Mouse (Mus musculus): ENCODE data around the gene Ajm1. TPM values are rescaled to one million over a fixed set of nuclear protein-coding genes. Genes with fewer than 3 reads are reported as not detected.

Gene Ajm1
- polyA plus RNA-seq, 1 experiment from 2014 or later: 0.25 TPM

GRCm38 (mm10) chr2:25588227-25588907 is 6.8 kb upstream of the Ajm1 start:
- DNase-seq (ENCODE audit: low spot score) (no peak), ATAC-seq (replicated peaks; ENCODE audit: insufficient number of reproducible peaks, low FRiP score, low TSS enrichment, low read depth) (no peak)

GRCm38 (mm10) chr2:25587290-25587689 is 5.7 kb upstream of the Ajm1 start:
- no peaks in the 10 kb centered on the region for H3K9me3 ChIP-seq (replicated peaks; ENCODE audit: control insufficient read depth, low read length)
- no peaks in the 10 kb centered on the region for H3K4me1 ChIP-seq (ENCODE audit: control insufficient read depth, insufficient read depth, low read length)
- ATAC-seq (replicated peaks; ENCODE audit: insufficient number of reproducible peaks, low FRiP score, low TSS enrichment, low read depth) (no peak), DNase-seq (ENCODE audit: low spot score) (no peak)
- no peak overlapping the region for H3K4me3 ChIP-seq (ENCODE audit: low read depth, low read length)
- H3K4me2 ChIP-seq (ENCODE audit: low read depth, low read length): no peak overlapping the region
- no peak overlapping the region for H3K27ac ChIP-seq (replicated peaks; ENCODE audit: low read depth, low read length)
- WGBS: 89% methylated on average over 8 of the region's 8 CpGs
- no peaks in the 10 kb centered on the region for H3K27me3 ChIP-seq (ENCODE audit: control insufficient read depth, insufficient read depth, low read length)
- peaks cover 9% of the 10 kb centered on the region for H3K36me3 ChIP-seq (replicated peaks; ENCODE audit: control insufficient read depth, insufficient read depth, low read depth, low read length)
- no peak overlapping the region for H3K9ac ChIP-seq (replicated peaks; ENCODE audit: low read length)

More at GRCm38 (mm10) chr2:25588227-25588907, 6.8 kb upstream of the Ajm1 start:
- no peak overlapping the region for H3K4me2 ChIP-seq (ENCODE audit: low read depth, low read length)
- WGBS: 94% methylated on average over 8 of the region's 8 CpGs
- no peak overlapping the region for H3K4me3 ChIP-seq (ENCODE audit: low read depth, low read length)
- H3K9me3 ChIP-seq (replicated peaks; ENCODE audit: control insufficient read depth, low read length): no peaks in the 10 kb centered on the region
- H3K27me3 ChIP-seq (ENCODE audit: control insufficient read depth, insufficient read depth, low read length): no peaks in the 10 kb centered on the region
- peaks cover 9% of the 10 kb centered on the region for H3K36me3 ChIP-seq (replicated peaks; ENCODE audit: control insufficient read depth, insufficient read depth, low read depth, low read length)
- H3K27ac ChIP-seq (replicated peaks; ENCODE audit: low read depth, low read length): no peak overlapping the region
- H3K9ac ChIP-seq (replicated peaks; ENCODE audit: low read length): no peak overlapping the region
- H3K4me1 ChIP-seq (ENCODE audit: control insufficient read depth, insufficient read depth, low read length): no peaks in the 10 kb centered on the region

- no peak overlapping the region for H3K27ac ChIP-seq (replicated peaks; ENCODE audit: low read depth, low read length)
- no peaks in the 10 kb centered on the region for H3K9me3 ChIP-seq (replicated peaks; ENCODE audit: control insufficient read depth, low read length)
- H3K4me3 ChIP-seq (ENCODE audit: low read depth, low read length): no peak overlapping the region
- no peaks in the 10 kb centered on the region for H3K4me1 ChIP-seq (ENCODE audit: control insufficient read depth, insufficient read depth, low read length)
- WGBS: 90% methylated on average over 3 of the region's 3 CpGs
- peaks cover 7% of the 10 kb centered on the region for H3K27me3 ChIP-seq (ENCODE audit: control insufficient read depth, insufficient read depth, low read length)
- no peak overlapping the region for H3K9ac ChIP-seq (replicated peaks; ENCODE audit: low read length)
- ATAC-seq (replicated peaks; ENCODE audit: insufficient number of reproducible peaks, low FRiP score, low TSS enrichment, low read depth) (no peak), DNase-seq (ENCODE audit: low spot score) (no peak)
- no peak overlapping the region for H3K4me2 ChIP-seq (ENCODE audit: low read depth, low read length)
- H3K36me3 ChIP-seq (replicated peaks; ENCODE audit: control insufficient read depth, insufficient read depth, low read depth, low read length): peaks cover 7% of the 10 kb centered on the region
Observed at GRCm38 (mm10) chr2:25585601-25586000, 4.0 kb upstream of the Ajm1 start.

GRCm38 (mm10) chr2:25584856-25585255 is 3.3 kb upstream of the Ajm1 start:
- no peaks in the 10 kb centered on the region for H3K9me3 ChIP-seq (replicated peaks; ENCODE audit: control insufficient read depth, low read length)
- H3K4me2 ChIP-seq (ENCODE audit: low read depth, low read length): no peak overlapping the region
- no peak for ATAC-seq (replicated peaks; ENCODE audit: insufficient number of reproducible peaks, low FRiP score, low TSS enrichment, low read depth)
- peaks cover 5% of the 10 kb centered on the region for H3K36me3 ChIP-seq (replicated peaks; ENCODE audit: control insufficient read depth, insufficient read depth, low read depth, low read length)
- H3K9ac ChIP-seq (replicated peaks; ENCODE audit: low read length): no peak overlapping the region
- H3K27ac ChIP-seq (replicated peaks; ENCODE audit: low read depth, low read length): no peak overlapping the region
- WGBS: 88% methylated on average over 4 of the region's 4 CpGs
- no peak for DNase-seq (ENCODE audit: low spot score)
- no peak overlapping the region for H3K4me3 ChIP-seq (ENCODE audit: low read depth, low read length)
- 0 out of 2 replicates have a peak, but pooled peaks cover 2% of the 10 kb centered on the region for H3K4me1 ChIP-seq (ENCODE audit: control insufficient read depth, insufficient read depth, low read length)
- peaks cover 14% of the 10 kb centered on the region for H3K27me3 ChIP-seq (ENCODE audit: control insufficient read depth, insufficient read depth, low read length)

- DNase-seq (ENCODE audit: low spot score) (no peak), ATAC-seq (replicated peaks; ENCODE audit: insufficient number of reproducible peaks, low FRiP score, low TSS enrichment, low read depth) (no peak)
- 93% methylated on average over 3 of the region's 3 CpGs for WGBS
- H3K4me1 ChIP-seq (ENCODE audit: control insufficient read depth, insufficient read depth, low read length): 0 out of 2 replicates have a peak, but pooled peaks cover 2% of the 10 kb centered on the region
- H3K4me2 ChIP-seq (ENCODE audit: low read depth, low read length): no peak overlapping the region
- no peak overlapping the region for H3K4me3 ChIP-seq (ENCODE audit: low read depth, low read length)
- peaks cover 5% of the 10 kb centered on the region for H3K36me3 ChIP-seq (replicated peaks; ENCODE audit: control insufficient read depth, insufficient read depth, low read depth, low read length)
- no peak overlapping the region for H3K27ac ChIP-seq (replicated peaks; ENCODE audit: low read depth, low read length)
- H3K27me3 ChIP-seq (ENCODE audit: control insufficient read depth, insufficient read depth, low read length): peaks cover 21% of the 10 kb centered on the region
- no peak overlapping the region for H3K9ac ChIP-seq (replicated peaks; ENCODE audit: low read length)
- H3K9me3 ChIP-seq (replicated peaks; ENCODE audit: control insufficient read depth, low read length): no peaks in the 10 kb centered on the region
Observed at GRCm38 (mm10) chr2:25584152-25584551, 2.6 kb upstream of the Ajm1 start.

- Histone ChIP-seq H3K27ac (replicated peaks; ENCODE audit: low read depth, low read length) (no peak overlapping the region), H3K4me3 (ENCODE audit: low read depth, low read length) (no peak overlapping the region), H3K4me1 (ENCODE audit: control insufficient read depth, insufficient read depth, low read length) (0 out of 2 replicates have a peak, but pooled peaks cover 2% of the 10 kb centered on the region), H3K9me3 (replicated peaks; ENCODE audit: control insufficient read depth, low read length) (no peaks in the 10 kb centered on the region), H3K36me3 (replicated peaks; ENCODE audit: control insufficient read depth, insufficient read depth, low read depth, low read length) (peaks cover 5% of the 10 kb centered on the region), H3K9ac (replicated peaks; ENCODE audit: low read length) (no peak overlapping the region), H3K4me2 (ENCODE audit: low read depth, low read length) (no peak overlapping the region), H3K27me3 (ENCODE audit: control insufficient read depth, insufficient read depth, low read length) (peaks cover 27% of the 10 kb centered on the region)
- ATAC-seq (replicated peaks; ENCODE audit: insufficient number of reproducible peaks, low FRiP score, low TSS enrichment, low read depth) (no peak), DNase-seq (ENCODE audit: low spot score) (no peak)
- 65% methylated on average over 4 of the region's 4 CpGs for WGBS
Observed at GRCm38 (mm10) chr2:25583571-25583970, 2.0 kb upstream of the Ajm1 start.

GRCm38 (mm10) chr2:25583120-25583481 is 1.5 kb upstream of the Ajm1 start:
- H3K9ac ChIP-seq (replicated peaks; ENCODE audit: low read length): no peak overlapping the region
- H3K4me3 ChIP-seq (ENCODE audit: low read depth, low read length): no peak overlapping the region
- no peak overlapping the region for H3K4me2 ChIP-seq (ENCODE audit: low read depth, low read length)
- H3K36me3 ChIP-seq (replicated peaks; ENCODE audit: control insufficient read depth, insufficient read depth, low read depth, low read length): peaks cover 5% of the 10 kb centered on the region
- WGBS: 81% methylated on average over 6 of the region's 6 CpGs
- H3K27me3 ChIP-seq (ENCODE audit: control insufficient read depth, insufficient read depth, low read length): peaks cover 32% of the 10 kb centered on the region
- H3K4me1 ChIP-seq (ENCODE audit: control insufficient read depth, insufficient read depth, low read length): 0 out of 2 replicates have a peak, but pooled peaks cover 2% of the 10 kb centered on the region
- DNase-seq (ENCODE audit: low spot score) (no peak), ATAC-seq (replicated peaks; ENCODE audit: insufficient number of reproducible peaks, low FRiP score, low TSS enrichment, low read depth) (no peak)
- H3K9me3 ChIP-seq (replicated peaks; ENCODE audit: control insufficient read depth, low read length): no peaks in the 10 kb centered on the region
- H3K27ac ChIP-seq (replicated peaks; ENCODE audit: low read depth, low read length): no peak overlapping the region

- Histone ChIP-seq H3K36me3 (replicated peaks; ENCODE audit: control insufficient read depth, insufficient read depth, low read depth, low read length) (peaks cover 5% of the 10 kb centered on the region), H3K9me3 (replicated peaks; ENCODE audit: control insufficient read depth, low read length) (no peaks in the 10 kb centered on the region), H3K4me1 (ENCODE audit: control insufficient read depth, insufficient read depth, low read length) (peaks cover 5% of the 10 kb centered on the region; the same call in 1 of the 2 replicates), H3K4me3 (ENCODE audit: low read depth, low read length) (no peak overlapping the region), H3K9ac (replicated peaks; ENCODE audit: low read length) (no peak overlapping the region), H3K27me3 (ENCODE audit: control insufficient read depth, insufficient read depth, low read length) (peaks cover 37% of the 10 kb centered on the region), H3K4me2 (ENCODE audit: low read depth, low read length) (no peak overlapping the region), H3K27ac (replicated peaks; ENCODE audit: low read depth, low read length) (no peak overlapping the region)
- 57% methylated on average over 12 of the region's 12 CpGs for WGBS
- no peak for DNase-seq (ENCODE audit: low spot score)
- no peak for ATAC-seq (replicated peaks; ENCODE audit: insufficient number of reproducible peaks, low FRiP score, low TSS enrichment, low read depth)
Observed at GRCm38 (mm10) chr2:25582466-25583119, 1.0 kb upstream of the Ajm1 start.
